Mouse (Mus musculus) megakaryocyte-erythroid progenitor cell, adult 5-6 weeks (primary cell): ENCODE measurements around the gene Tmem252. TPM values are rescaled to one million over a fixed set of nuclear protein-coding genes. Genes with fewer than 3 reads are reported as not detected.
"Not testable (repeated sequence)": the region's sequence is repeated elsewhere in the genome, so short reads cannot be mapped to it uniquely, and the experiment has no call there.

Source experiments
- ATAC-seq: replicated peaks from 2 replicates; pipeline ENCODE4 v1.8.0; 2016; ENCODE audit warnings: mild to moderate bottlenecking, inconsistent platforms; ENCODE audit not compliant: severe bottlenecking, poor library complexity, low FRiP score, low TSS enrichment
- total RNA-seq, 2 experiments: library from RNA; stranded (forward) in 1 of 2; stranded (reverse) in 1 of 2; fragments of 200-1000, 215-1000 nt in 1 of 2; fragments of >200 nt in 1 of 2; fragmentation: Nextera tagmentation in 1 of 2; gene quantifications; 2 replicates each; pipeline ENCODE4 v1.2.3; 2014 to 2017

Tmem252 gene
- total RNA-seq, 2 experiments from 2014 or later, result not detected

DNA sequence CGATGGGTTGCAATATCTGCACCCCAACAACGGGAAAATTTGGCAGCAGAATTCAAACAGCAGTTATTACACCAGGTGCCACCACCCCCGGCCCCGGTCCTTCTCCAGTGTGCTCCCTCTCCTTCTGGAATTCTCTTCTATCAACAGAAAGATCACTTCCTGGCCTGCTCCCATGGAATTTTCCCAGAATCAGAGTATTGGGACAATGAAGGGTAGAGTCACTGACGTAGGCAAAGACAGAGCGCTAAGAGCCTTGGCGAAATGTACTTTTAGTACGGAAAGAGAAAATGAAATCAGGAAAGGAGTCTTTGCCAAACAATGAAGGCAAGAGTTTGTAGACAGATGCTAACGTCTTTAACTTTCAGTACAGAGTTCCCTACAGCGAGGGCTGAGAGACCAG, 477 bp upstream of the Tmem252 start:
- ATAC-seq, result no peak

DNA sequence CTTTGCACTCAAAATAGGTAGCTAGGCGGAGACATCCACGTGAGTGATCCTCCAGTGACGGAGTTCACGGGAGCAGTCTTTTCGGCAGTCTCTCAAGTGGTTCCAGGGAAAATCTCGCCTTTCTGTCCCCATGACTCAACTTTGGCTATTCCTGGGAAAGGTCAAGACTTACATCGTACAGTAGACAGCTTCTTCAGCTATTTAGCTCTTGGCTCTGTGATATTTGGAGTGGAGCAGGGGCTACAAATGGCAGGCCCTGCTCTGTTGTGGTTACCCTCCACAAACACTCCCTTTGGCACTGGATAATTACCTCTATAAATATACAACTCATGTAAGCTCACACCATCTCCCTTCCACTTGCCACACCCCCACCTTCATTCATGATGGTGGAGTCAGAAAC, 2.6 kb downstream of the Tmem252 start:
- ATAC-seq, result no peak

DNA sequence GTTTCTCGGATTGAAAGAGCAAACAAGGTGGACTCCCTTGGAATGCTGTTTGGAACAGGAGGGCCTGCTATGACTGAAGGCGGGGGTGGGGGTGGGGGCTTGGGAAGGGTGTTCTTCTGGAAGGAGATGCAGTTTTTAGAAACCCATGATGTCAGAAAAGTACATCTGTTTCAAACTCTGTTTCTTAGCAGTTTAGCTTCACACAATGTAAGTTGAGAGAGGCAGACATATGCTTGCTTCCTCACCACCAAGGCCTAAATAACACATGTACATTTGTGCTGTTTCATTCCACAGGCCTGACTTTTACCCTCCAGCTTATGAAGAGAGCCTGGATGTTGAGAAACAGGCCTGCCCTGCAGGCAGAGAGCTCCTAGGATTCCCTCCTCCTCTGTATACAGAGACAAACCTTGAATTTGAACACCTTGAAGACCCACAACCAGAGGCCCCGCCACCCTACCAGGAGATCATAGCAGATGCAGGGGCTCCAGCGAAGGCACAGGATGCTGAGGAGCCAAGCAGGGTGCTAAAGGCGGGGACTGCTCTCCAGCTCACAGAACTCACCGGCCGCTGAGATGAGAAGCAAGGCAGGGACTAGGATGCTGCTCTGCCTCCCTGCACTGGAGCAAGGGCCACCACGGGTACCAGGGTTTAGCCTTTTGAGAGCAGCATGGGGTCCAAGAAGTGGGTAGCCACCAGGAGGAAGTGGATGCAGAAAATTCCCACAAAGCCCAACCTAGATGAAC, 3.6 kb downstream of the Tmem252 start:
- no peak for ATAC-seq

DNA sequence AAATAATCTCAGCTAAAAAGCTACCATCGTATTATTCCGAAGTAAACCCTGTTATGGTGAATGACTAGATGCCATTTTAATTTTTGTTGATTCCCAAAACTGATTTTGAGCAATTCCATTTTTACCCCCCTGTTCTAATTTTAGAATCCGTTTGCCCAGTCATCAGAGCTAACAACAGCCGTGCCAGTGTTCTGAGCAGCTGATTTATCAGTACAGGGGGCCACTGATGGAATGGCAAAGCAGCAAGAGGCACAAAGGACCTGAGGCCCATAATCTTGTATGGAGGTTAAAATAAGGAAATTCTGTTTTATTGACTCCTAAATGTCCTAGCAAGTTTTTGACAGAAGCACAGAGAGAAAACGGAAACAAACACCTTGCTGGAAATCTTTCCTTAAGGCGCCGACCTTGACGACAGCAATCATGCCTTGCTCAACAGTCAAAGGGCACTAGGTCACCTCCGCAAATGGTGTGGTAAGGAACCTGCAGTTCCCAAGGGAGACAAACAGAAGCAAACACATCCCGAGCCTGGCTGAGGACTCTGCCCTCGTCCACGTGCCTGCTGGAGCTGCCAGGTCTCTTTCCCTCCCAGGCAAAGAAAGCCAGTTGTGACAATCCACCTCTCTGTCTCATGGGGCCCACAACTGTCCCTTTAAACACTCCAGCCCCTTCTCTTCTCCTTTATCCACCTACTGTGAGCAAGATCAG, 9.4 kb downstream of the Tmem252 start:
- ATAC-seq, result no peak

DNA sequence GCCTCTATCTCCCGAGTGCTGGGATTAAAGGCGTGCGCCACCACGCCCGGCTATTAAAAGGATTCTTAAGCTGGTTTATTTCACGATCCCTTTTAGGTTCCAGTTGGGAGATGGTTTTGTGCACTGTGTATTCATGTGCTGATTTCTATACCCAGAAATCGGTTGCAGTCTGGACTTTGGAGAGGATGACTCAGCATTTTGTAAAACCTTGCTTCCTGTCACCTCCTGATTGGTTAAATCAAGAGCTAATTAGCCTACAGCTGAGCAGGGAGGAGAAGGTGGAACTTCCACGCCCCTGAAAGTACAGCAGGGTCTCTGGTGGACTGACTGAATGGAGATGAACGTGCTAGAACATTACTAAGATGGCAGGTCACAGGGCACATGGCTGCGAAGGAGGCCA, 12.6 kb downstream of the Tmem252 start:
- ATAC-seq, result no peak

DNA sequence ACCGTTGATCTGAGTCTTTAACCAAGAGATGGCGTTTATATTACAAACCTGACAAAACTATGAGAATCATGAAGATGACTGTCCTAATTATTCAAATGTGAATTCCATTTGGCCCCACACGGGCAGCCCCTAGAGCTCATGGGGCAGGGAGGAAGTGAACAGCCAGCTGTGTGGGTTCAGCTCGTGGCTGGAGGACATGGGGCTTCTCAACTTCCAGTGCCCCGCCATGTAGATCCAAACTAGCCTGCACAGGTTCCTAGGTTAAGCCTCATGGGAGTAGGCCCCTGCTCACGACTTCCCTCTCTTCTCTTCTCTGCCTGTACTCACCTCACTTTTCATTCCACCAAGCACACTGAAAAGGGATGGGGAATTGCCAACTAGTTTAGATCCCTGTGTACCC, 14.5 kb downstream of the Tmem252 start:
- no peak for ATAC-seq

DNA sequence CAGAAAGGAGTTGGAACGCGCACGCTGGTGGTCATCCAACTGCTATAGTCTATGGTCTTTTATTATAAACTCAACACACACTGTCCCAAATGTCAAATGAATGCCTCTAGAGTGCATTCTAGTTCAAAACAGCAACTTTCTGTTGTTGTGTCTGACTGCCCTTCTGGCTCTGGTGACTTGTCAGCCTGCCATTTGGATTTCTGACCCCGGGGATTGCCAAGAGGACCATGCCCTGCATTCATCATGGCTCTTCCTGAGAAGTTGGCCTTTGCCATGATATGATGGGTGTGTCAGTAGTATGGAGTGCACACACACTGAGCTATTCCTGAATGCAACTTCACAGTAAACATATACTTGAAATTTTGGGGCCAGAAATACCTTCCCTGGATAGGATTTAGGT, 15.7 kb downstream of the Tmem252 start:
- no peak for ATAC-seq

DNA sequence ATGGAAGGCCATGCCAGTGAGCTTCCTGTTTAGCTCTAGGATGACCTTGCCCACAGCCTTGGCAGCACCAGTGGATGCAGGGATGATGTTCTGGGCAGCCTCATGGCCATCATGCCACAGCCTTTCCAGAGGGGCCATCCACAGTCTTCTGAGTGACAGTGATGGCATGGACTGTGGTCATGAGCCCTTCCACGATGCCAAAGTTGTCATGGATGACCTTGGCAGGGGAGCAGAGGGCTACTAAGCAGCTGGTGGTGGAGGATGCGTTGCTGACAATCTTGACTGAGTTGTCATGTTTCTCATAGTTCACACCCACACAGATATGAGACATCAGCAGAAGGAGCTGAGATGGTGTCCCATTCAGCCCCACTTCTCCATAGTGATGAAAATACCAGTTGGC, 18.9 kb downstream of the Tmem252 start:
- ATAC-seq, result no peak

DNA sequence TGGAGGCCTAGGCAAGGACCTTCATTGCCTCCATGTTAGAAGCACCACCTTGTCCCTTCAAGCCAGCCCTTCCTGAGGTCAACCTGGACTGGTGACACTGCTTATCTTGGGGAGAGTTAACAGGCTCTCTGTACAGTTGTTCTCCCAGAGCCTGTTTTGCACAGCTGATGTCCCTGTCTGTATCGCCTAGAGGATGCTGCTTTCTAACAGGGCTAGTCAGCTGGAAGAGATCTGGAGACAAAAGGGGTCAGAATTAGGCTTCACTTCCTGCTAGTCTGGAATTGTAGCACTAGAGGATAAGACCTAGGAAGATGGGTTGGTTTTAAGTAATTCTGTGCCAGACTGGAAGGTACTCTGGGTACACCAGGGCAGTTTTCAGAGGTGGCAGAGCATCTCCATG, 24.1 kb downstream of the Tmem252 start:
- ATAC-seq, result no peak

DNA sequence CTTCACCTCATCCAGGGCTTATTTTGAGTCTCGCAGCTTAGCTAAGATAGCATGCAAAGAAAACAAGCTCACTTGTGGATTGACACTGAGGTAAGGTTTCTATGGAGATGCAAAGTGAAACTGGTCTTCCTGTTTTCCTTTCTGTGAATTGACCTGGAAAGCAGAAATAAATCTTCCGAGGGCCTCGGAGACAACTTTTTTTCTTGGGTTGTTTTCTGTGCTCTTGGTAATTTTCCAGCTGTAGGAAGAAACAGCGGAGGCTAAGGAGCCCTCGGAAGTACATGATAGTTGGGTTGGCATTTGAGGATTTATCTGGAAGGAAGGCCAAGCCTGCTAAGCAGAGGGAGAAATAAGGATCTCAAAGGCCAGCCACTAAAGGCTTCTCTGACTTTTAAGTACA, 24.8 kb downstream of the Tmem252 start:
- no peak for ATAC-seq

DNA sequence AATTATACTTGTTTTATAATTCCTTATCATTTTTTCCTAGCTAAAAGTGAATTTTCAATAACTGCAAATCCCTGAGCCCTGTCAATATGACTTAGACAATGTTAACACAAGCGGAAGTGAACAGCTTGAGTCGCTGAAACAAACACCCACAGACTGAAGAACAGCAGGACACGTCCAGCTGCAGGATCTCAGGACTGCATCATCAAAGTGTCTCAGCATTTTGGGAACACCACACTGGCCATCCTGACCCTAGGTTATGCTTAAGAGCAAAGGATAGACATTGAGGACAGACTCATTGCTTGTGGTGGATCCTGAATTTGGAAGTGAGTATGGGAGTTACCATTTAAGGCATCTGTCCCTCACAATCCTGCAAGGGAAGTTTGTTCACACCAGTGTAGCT, 25.4 kb downstream of the Tmem252 start:
- no peak for ATAC-seq

DNA sequence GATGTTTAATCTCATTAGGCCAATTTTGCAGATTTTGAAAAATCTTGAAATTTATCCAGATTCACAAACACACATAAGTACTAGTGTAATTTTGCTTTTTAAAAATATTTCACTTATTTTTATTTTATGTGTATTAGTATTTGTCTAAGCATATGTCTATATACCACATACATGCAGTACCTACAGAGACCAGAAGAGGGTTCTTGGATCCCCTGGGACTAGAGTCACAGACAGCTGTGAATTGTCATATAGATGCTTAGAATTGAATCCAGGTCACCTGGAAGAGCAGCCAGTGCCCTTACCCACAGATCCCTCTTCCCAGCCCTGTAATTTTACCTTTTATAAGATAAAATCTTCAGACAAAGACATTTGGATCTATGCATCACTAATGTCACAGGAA, 26.1 kb downstream of the Tmem252 start:
- ATAC-seq, result no peak

DNA sequence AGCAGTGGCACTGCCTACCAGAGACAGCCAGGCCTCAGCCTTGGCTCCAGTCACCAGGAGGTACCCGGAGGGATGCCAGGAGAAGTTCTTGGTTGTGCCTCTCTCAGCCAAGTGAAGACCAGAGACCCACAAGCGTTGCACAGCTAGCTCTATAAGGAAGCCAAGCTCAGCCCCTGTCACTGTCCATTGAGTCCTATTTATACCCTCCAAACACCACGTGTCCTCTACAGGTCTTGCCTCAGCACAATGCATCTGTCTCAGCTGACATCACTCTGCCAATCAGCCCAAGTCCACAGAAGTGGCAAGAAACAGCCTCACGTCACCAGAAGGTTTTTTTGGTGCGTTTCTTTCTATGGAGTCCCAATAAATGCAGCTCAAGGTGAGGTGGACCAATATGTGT, 26.9 kb downstream of the Tmem252 start:
- no peak for ATAC-seq

DNA sequence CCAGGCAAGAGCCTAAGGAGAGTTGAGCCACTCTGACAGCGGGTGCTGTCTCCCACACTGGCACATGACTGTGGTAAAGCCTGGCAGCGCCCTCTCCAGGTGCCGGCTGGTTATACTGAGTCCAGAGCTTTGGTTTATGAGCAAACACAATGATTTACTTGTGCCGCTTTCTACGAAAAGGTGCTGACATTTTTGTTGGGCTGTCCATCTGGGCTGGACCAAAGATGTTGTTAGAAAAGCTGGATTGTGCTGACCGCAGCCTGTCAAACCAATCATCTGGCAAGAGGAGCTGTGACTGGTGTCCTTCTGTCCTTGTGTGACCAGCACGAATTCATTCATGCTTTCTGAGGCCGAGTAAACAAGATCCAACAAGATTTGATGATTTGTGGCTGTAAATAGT, 27.9 kb downstream of the Tmem252 start:
- no peak for ATAC-seq

DNA sequence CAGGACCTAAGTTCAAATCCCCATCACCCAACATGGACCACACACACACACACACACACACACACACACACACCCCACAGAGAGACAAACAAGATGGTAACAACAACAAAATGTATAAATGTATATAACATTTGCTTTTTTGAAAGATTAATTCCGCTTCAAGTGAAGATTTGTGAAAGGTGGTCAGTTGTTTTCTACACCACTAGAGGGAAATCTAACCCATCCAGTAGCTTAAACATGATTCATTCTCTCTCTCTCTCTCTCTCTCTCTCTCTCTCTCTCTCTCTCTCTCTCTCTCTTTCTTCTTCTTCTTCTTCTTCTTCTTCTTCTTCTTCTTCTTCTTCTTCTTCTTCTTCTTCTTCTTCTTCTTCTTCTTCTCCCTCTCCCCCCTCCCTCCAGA, 29.4 kb downstream of the Tmem252 start:
- not testable (repeated sequence) for ATAC-seq

DNA sequence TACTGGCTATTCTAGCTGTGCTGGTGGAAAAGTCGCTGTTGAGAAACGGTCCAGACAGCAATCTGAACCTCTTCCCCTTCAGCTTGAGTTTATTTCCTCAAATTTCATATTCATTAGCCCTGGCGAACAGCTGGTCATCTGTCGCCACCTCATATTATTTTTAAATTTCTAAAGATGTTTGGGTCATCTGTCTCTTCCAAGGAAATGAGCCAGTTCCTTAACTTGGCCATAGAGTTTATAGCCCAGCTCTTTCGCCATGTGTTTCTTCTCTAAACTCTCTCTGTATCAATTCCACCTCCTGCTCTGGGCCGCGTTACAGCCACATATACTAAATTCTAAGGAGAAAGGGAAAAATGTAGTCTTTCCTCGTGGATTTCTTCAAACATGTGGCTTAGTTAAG, 29.9 kb downstream of the Tmem252 start:
- no peak for ATAC-seq

DNA sequence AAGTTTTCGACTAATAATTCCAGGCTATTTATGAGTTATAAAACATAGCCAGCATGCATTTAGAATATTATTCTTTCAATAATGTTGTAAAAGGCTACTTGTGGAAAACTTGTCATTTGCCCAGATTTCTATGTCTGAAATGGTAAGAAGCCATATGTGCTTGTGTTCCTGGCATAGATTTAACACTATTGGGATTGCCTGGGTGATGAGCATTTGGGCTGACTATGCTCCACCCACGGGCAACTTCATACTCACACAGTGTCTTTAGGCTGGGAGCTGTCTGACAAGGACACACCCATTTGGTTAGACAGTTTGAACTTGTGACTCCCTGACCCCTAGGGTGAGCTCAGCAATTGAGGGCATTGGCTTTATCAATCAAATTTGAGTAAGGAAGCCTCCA, 30.5 kb downstream of the Tmem252 start:
- ATAC-seq, result no peak

DNA sequence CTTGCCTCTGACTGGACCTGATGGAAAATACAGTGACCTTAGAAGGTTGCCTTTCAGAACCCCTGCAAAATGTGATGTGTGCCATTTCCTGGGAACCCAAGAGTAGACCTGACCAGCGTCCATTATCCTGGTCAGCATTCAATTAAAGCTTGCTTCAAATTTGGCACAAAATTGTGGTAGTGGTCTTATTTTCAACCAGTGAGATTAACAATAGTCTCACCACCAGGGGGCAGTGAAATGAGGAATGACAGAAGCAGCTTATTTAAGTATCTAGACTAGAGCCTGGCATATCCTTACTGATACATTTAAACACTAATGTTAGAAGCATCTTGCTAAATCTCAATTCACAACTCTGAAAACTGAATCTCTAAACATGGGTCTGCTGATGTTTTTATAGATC, 31.6 kb downstream of the Tmem252 start:
- ATAC-seq, result no peak

DNA sequence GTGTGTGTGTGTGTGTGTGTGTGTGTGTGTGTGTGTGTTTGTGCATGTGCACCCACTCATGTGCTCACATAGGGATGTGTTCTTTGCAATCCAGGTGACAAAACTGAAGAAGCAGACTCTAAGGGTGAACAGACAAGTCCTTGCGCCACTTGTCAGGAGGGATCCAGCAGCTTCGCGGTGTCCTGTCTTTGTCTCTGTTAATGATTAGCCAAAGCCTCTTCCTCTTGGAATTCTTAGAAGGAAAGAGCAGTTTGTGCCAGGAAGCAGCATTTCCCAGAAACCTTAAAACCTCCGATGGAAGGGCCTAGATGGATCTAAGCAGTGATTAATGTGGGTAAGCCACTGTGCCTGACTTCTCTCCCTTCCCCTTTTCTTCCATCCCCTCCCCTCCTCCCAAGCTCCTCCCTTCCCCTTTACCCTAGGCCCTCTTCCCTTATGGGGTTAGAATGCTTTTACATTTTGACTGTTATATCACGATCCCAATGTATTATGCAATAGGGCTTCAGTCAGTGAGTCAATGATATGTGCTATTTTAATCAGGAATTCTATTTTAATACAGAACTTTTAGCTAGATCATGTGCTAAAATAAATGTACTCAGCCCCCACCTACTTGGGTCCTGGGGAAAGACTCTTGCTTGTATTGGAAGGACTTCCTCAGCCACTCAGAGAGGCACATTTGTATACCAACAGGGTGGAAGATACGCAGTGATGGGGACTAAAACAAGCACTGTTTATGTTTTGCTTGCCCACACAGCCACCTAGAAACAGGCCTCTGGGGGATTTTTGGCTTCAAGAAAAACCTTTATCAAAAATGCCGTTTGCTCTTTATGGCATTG, 33.5 kb downstream of the Tmem252 start:
- ATAC-seq, result no peak

DNA sequence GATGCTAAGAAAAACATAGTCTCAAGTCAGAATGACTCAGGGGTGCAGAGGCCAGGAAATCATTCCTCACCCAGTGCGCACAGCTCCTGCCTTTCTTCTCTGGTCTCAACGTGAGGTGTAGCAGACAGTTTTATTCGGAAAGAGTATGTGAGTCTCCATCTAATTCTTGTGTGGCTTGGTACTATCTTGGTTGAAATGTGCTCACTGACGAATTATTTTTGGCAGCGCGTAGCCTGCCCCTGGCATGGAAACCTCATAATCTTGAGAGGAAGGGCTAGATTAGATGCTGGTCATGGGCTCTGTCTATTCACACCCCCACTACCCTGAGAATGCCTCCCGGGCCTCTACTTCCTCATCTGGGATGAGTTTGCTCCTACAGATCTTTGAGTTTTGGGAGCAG, 34.2 kb downstream of the Tmem252 start:
- no peak for ATAC-seq
